Mouse (Mus musculus) lung, postnatal 0 days (tissue): ENCODE measurements around the gene Rnf135.

ENCODE experiments used
- CTCF ChIP-seq: IDR thresholded peaks from 2 replicates; pipeline ENCODE4 v1.5.1; 2016; ENCODE audit warnings: antibody characterized with exemption, mild to moderate bottlenecking
- EP300 ChIP-seq: IDR thresholded peaks from 2 replicates; pipeline ENCODE4 v1.6.1; 2016; ENCODE audit warnings: antibody characterized with exemption, mild to moderate bottlenecking, control low read depth

DNA sequence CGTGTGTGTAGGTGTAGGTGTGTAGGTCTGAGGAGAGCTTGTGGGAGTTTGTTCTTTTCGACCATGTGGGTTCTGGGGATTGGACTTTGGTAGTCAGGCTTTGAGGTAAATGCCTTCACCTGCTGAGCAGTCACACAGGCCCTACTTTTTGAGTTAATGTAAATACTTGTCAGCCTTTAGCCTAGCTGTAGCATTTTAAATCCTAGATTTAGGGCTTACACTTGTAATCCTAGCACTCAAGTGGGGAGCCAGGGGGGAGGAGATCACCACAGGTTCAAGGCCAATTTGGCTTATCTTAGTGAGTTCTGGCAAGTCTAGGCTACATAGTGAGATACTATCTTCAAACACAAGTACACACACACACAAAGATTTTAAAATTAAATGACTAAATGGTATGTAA, 28.6 kb downstream of the Rnf135 start:
- TF ChIP-seq CTCF (no peak), EP300 (no peak)
